ENCODE assay signal across 18 mouse cellular contexts in the genomic region with DNA sequence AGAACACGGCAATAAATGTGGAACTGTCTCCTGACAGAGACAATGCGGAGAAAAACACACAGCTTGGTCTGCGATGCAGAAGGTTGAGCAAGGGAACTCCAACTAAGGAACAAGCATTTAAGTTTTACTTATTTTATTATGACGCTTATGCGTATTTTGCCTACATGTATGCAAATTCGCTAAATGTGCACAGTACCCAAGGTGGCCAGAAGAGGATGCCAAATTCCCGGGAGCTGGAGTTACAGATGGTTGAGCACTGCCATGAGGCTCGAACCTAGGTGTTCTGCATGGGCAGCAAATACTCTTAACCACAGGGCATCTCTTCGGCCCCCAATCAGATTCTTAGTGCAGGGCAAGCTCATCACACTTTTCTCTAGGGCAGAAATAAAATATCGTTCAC. TPM values are rescaled to one million over a fixed set of nuclear protein-coding genes. Genes with fewer than 3 reads are reported as not detected.
DNase-seq lines count a peak whose midpoint lies in the region; ATAC-seq and TF ChIP-seq lines count a peak whose summit lies in the region.
"Had no signal": no experiment of that assay in that cellular context is flagged by ENCODE, and none has a peak within 500 bp of the region (broad histone marks: within the 10 kb centered on the region; RNA-seq: fewer than 3 reads in every experiment).

No protein-coding gene starts in this region.

- H3K9me3 ChIP-seq in kidney, postnatal 0 days (replicated peaks; ENCODE audit: low read length), result no peaks in the 10 kb centered on the region
- H3K9me3 ChIP-seq in midbrain, embryonic 14.5 days (ENCODE audit: control insufficient read depth, low read length), result no peaks in the 10 kb centered on the region
- H3K9me3 ChIP-seq in midbrain, embryonic 11.5 days (ENCODE audit: control insufficient read depth, low read length), result no peaks in the 10 kb centered on the region
- no peaks in the 10 kb centered on the region for H3K9me3 ChIP-seq in neural tube, embryonic 15.5 days (replicated peaks)
- H3K9me3 ChIP-seq: hindbrain, embryonic 12.5 days; limb, embryonic 13.5 days; stomach, embryonic 15.5 days had no signal

- ATAC-seq in kidney, postnatal 0 days (replicated peaks; ENCODE audit: low FRiP score, low read depth), result no peak
- ATAC-seq in midbrain, embryonic 14.5 days (ENCODE audit: low FRiP score, low TSS enrichment), result 0 out of 2 replicates have a peak, but pooled peaks have one; percentile 20
- no peak for ATAC-seq in midbrain, embryonic 11.5 days (ENCODE audit: low FRiP score)
- no peak for ATAC-seq in neural tube, embryonic 15.5 days (ENCODE audit: low FRiP score)

- no peak overlapping the region for H3K4me2 ChIP-seq in kidney, postnatal 0 days (ENCODE audit: low read length)
- H3K4me2 ChIP-seq in midbrain, embryonic 14.5 days (ENCODE audit: low read length), result no peak overlapping the region
- no peak overlapping the region for H3K4me2 ChIP-seq in midbrain, embryonic 11.5 days
- H3K4me2 ChIP-seq in neural tube, embryonic 15.5 days, result no peak overlapping the region
- H3K4me2 ChIP-seq: hindbrain, embryonic 12.5 days; limb, embryonic 13.5 days; stomach, embryonic 15.5 days had no signal

- no peak overlapping the region for H3K27ac ChIP-seq in kidney, postnatal 0 days
- no peak overlapping the region for H3K27ac ChIP-seq in midbrain, embryonic 14.5 days (replicated peaks; ENCODE audit: low read depth, low read length)
- no peak overlapping the region for H3K27ac ChIP-seq in midbrain, embryonic 11.5 days (ENCODE audit: low read depth, low read length)
- no peak overlapping the region for H3K27ac ChIP-seq in neural tube, embryonic 15.5 days (replicated peaks)
- H3K27ac ChIP-seq: hindbrain, embryonic 12.5 days; limb, embryonic 13.5 days; macrophage; stomach, embryonic 15.5 days had no signal

- WGBS in kidney, postnatal 0 days, result 79% methylated on average over 10 of the region's 10 CpGs
- 83% methylated on average over 10 of the region's 10 CpGs for WGBS in midbrain, embryonic 14.5 days
- WGBS in midbrain, embryonic 11.5 days, result 81% methylated on average over 10 of the region's 10 CpGs
- 86% methylated on average over 10 of the region's 10 CpGs for WGBS in neural tube, embryonic 15.5 days

- H3K9ac ChIP-seq in kidney, postnatal 0 days (ENCODE audit: low read depth, low read length), result no peak overlapping the region
- H3K9ac ChIP-seq in midbrain, embryonic 14.5 days (replicated peaks; ENCODE audit: low read length), result no peak overlapping the region
- no peak overlapping the region for H3K9ac ChIP-seq in midbrain, embryonic 11.5 days (ENCODE audit: low read length)
- no peak overlapping the region for H3K9ac ChIP-seq in neural tube, embryonic 15.5 days (replicated peaks)
- H3K9ac ChIP-seq: hindbrain, embryonic 12.5 days; limb, embryonic 13.5 days; stomach, embryonic 15.5 days had no signal

- no peaks in the 10 kb centered on the region for H3K4me1 ChIP-seq in kidney, postnatal 0 days (replicated peaks; ENCODE audit: insufficient read depth, low read length)
- H3K4me1 ChIP-seq in midbrain, embryonic 14.5 days (ENCODE audit: control insufficient read depth, insufficient read depth, low read length), result no peaks in the 10 kb centered on the region
- H3K4me1 ChIP-seq in midbrain, embryonic 11.5 days (ENCODE audit: control insufficient read depth, insufficient read depth, low read length), result no peaks in the 10 kb centered on the region
- no peaks in the 10 kb centered on the region for H3K4me1 ChIP-seq in neural tube, embryonic 15.5 days
- H3K4me1 ChIP-seq: hindbrain, embryonic 12.5 days; limb, embryonic 13.5 days; stomach, embryonic 15.5 days had no signal

- no peaks in the 10 kb centered on the region for H3K36me3 ChIP-seq in kidney, postnatal 0 days (ENCODE audit: insufficient read depth, low read length)
- no peaks in the 10 kb centered on the region for H3K36me3 ChIP-seq in midbrain, embryonic 14.5 days (ENCODE audit: control insufficient read depth, insufficient read depth, low read length)
- H3K36me3 ChIP-seq in midbrain, embryonic 11.5 days (ENCODE audit: control insufficient read depth, insufficient read depth, low read length), result no peaks in the 10 kb centered on the region
- no peaks in the 10 kb centered on the region for H3K36me3 ChIP-seq in neural tube, embryonic 15.5 days
- H3K36me3 ChIP-seq: hindbrain, embryonic 12.5 days; limb, embryonic 13.5 days; stomach, embryonic 15.5 days had no signal

- peak; percentile 69 for TF ChIP-seq CTCF in kidney, postnatal 0 days (IDR thresholded peaks at IDR 0.05; ENCODE audit: low read depth)

- no peaks in the 10 kb centered on the region for H3K27me3 ChIP-seq in kidney, postnatal 0 days (ENCODE audit: insufficient read depth, low read length)
- no peaks in the 10 kb centered on the region for H3K27me3 ChIP-seq in midbrain, embryonic 14.5 days (ENCODE audit: control insufficient read depth, insufficient read depth, low read length)
- H3K27me3 ChIP-seq in midbrain, embryonic 11.5 days (ENCODE audit: control insufficient read depth, insufficient read depth, low read length), result no peaks in the 10 kb centered on the region
- no peaks in the 10 kb centered on the region for H3K27me3 ChIP-seq in neural tube, embryonic 15.5 days (replicated peaks)
- H3K27me3 ChIP-seq: hindbrain, embryonic 12.5 days; limb, embryonic 13.5 days; stomach, embryonic 15.5 days had no signal

- DNase-seq in embryo, embryonic 10.5 days (ENCODE audit: low spot score), result peak; percentile 19
- no peak for DNase-seq in embryo, embryonic 11 days
- no peak for DNase-seq in kidney, postnatal 0 days (ENCODE audit: low spot score)
- no peak for DNase-seq in kidney, postnatal 10 days
- no peak for DNase-seq in midbrain, embryonic 14.5 days
- no peak for DNase-seq in midbrain, embryonic 11.5 days (ENCODE audit: low spot score, missing footprints)
- DNase-seq in forelimb bud, embryonic 11.5 days (ENCODE audit: low read depth, low spot score), result peak; percentile 13
- DNase-seq: adrenal gland, adult 8-10 months; gastrocnemius, postnatal 10 days; layer of hippocampus, adult 9-11 months; right cerebral cortex, postnatal 4 days; thymus, postnatal 36 days had no signal

- H3K4me3 ChIP-seq in kidney, postnatal 0 days (replicated peaks; ENCODE audit: low read depth, low read length), result no peak overlapping the region
- H3K4me3 ChIP-seq in midbrain, embryonic 14.5 days (replicated peaks; ENCODE audit: low read depth, low read length), result no peak overlapping the region
- H3K4me3 ChIP-seq in midbrain, embryonic 11.5 days (ENCODE audit: low read depth, low read length), result no peak overlapping the region
- H3K4me3 ChIP-seq in neural tube, embryonic 15.5 days (replicated peaks), result no peak overlapping the region
- H3K4me3 ChIP-seq: hindbrain, embryonic 12.5 days; limb, embryonic 13.5 days; stomach, embryonic 15.5 days had no signal

RNA-seq across cellular contexts. Expression of gene Kcnj8, which starts 13.3 kb away (rescaled TPM):
- polyA plus RNA-seq in kidney, postnatal 0 days (2015; fragmentation: Nextera tagmentation; extraction: Ambion mirVana), result 31.1 and 35.9 TPM in 2 replicates
- polyA plus RNA-seq in midbrain, embryonic 14.5 days (2014; fragmentation: Nextera tagmentation; extraction: Ambion mirVana), result 10.7 and 13.6 TPM in 2 replicates
- polyA plus RNA-seq in midbrain, embryonic 11.5 days (2014; fragmentation: Nextera tagmentation; extraction: Ambion mirVana), result 6.6 and 8.2 TPM in 2 replicates
- polyA plus RNA-seq in neural tube, embryonic 15.5 days (2015; fragmentation: Nextera tagmentation; extraction: Ambion mirVana), result 13.6 and 19.7 TPM in 2 replicates
- polyA plus RNA-seq: C2C12, macrophage had no signal

RNA-seq across cellular contexts. Expression of gene Ldhb, which starts 50.3 kb away (rescaled TPM):
- 1,564 and 1,601 TPM in 2 replicates for polyA plus RNA-seq in kidney, postnatal 0 days (2015; fragmentation: Nextera tagmentation; extraction: Ambion mirVana)
- polyA plus RNA-seq in midbrain, embryonic 14.5 days (2014; fragmentation: Nextera tagmentation; extraction: Ambion mirVana), result 486 and 524 TPM in 2 replicates
- polyA plus RNA-seq in midbrain, embryonic 11.5 days (2014; fragmentation: Nextera tagmentation; extraction: Ambion mirVana), result 363 and 385 TPM in 2 replicates
- polyA plus RNA-seq in neural tube, embryonic 15.5 days (2015; fragmentation: Nextera tagmentation; extraction: Ambion mirVana), result 526 and 576 TPM in 2 replicates

Comparison
In these comparisons a context has a peak if more than half of its experiments do, and no peak if none do; other contexts are left out.
1. DNase-seq: peak in embryo, embryonic 10.5 days (single experiment) and forelimb bud, embryonic 11.5 days (single experiment); none in embryo, embryonic 11 days (single experiment), kidney, postnatal 0 days (single experiment), kidney, postnatal 10 days (single experiment), midbrain, embryonic 14.5 days (single experiment) and midbrain, embryonic 11.5 days (single experiment).